Mouse (Mus musculus): ENCODE measurements around the gene Reps2.

Gene Reps2

GRCm38 (mm10) chrX:162488630-162489029, 154.8 kb downstream of the Reps2 start:
- no peak for DNase-seq (ENCODE audit: low spot score)

GRCm38 (mm10) chrX:162487734-162488133, 155.7 kb downstream of the Reps2 start:
- no peak for DNase-seq (ENCODE audit: low spot score)

GRCm38 (mm10) chrX:162470213-162470612, 173.2 kb downstream of the Reps2 start:
- no peak for DNase-seq (ENCODE audit: low spot score)

- DNase-seq (ENCODE audit: low spot score): no peak
These were observed 181.3 kb downstream of the Reps2 start for GRCm38 (mm10) chrX:162462156-162462555.

- no peak for DNase-seq (ENCODE audit: low spot score)
These were observed 187.0 kb downstream of the Reps2 start for GRCm38 (mm10) chrX:162456445-162456844.

- DNase-seq (ENCODE audit: low spot score): no peak
These were observed 188.1 kb downstream of the Reps2 start for GRCm38 (mm10) chrX:162455364-162455763.

GRCm38 (mm10) chrX:162453821-162454402, 189.5 kb downstream of the Reps2 start:
- DNase-seq (ENCODE audit: low spot score): no peak

- no peak for DNase-seq (ENCODE audit: low spot score)
These were observed 190.8 kb downstream of the Reps2 start for GRCm38 (mm10) chrX:162452642-162453041.

GRCm38 (mm10) chrX:162447974-162448373, 195.5 kb downstream of the Reps2 start:
- no peak for DNase-seq (ENCODE audit: low spot score)

- no peak for DNase-seq (ENCODE audit: low spot score)
These were observed 196.7 kb downstream of the Reps2 start for GRCm38 (mm10) chrX:162446678-162447318.

- no peak for DNase-seq (ENCODE audit: low spot score)
These were observed 200.1 kb downstream of the Reps2 start for GRCm38 (mm10) chrX:162443387-162443786.

- no peak for DNase-seq (ENCODE audit: low spot score)
These were observed 200.5 kb downstream of the Reps2 start for GRCm38 (mm10) chrX:162442970-162443369.

- no peak for DNase-seq (ENCODE audit: low spot score)
These were observed 210.5 kb downstream of the Reps2 start for GRCm38 (mm10) chrX:162432776-162433543.

GRCm38 (mm10) chrX:162427698-162428097, 215.8 kb downstream of the Reps2 start:
- DNase-seq (ENCODE audit: low spot score): no peak

GRCm38 (mm10) chrX:162419431-162419830, 224.0 kb downstream of the Reps2 start:
- no peak for DNase-seq (ENCODE audit: low spot score)

GRCm38 (mm10) chrX:162413124-162413523, 230.3 kb downstream of the Reps2 start:
- DNase-seq (ENCODE audit: low spot score): no peak

GRCm38 (mm10) chrX:162407291-162407690, 236.2 kb downstream of the Reps2 start:
- no peak for DNase-seq (ENCODE audit: low spot score)

GRCm38 (mm10) chrX:162402487-162402886, 241.0 kb downstream of the Reps2 start:
- no peak for DNase-seq (ENCODE audit: low spot score)

GRCm38 (mm10) chrX:162380730-162381129, 262.7 kb downstream of the Reps2 start:
- DNase-seq (ENCODE audit: low spot score): no peak

GRCm38 (mm10) chrX:162363206-162363605, 280.2 kb downstream of the Reps2 start:
- no peak for DNase-seq (ENCODE audit: low spot score)

Measured in ovary, postnatal 10 days (tissue).